Mouse (Mus musculus): ENCODE results near the gene Ovgp1. TPM values are rescaled to one million over a fixed set of nuclear protein-coding genes. Genes with fewer than 3 reads are reported as not detected.

Gene Ovgp1
- polyA plus RNA-seq (2012; rRNA removed): 0.38 and 0.60 TPM in 2 replicates

- no peak for DNase-seq (ENCODE audit: low read depth, low spot score)
- 73% methylated on average over 3 of the region's 3 CpGs for WGBS
These were observed at the start of gene Ovgp1 for GRCm38 (mm10) chr3:105973411-105973810. Gene Ovgp1, plus strand, starts transcription at chr3:105973711.

- WGBS: 83% methylated on average over 9 of the region's 9 CpGs
These were observed 48.9 kb upstream of the Ovgp1 start for GRCm38 (mm10) chr3:105924616-105925015.

GRCm38 (mm10) chr3:105927561-105928194, 45.8 kb upstream of the Ovgp1 start:
- 69% methylated on average over 7 of the region's 7 CpGs for WGBS
- no peak for DNase-seq (ENCODE audit: low read depth, low spot score)

More at GRCm38 (mm10) chr3:105924616-105925015, 48.9 kb upstream of the Ovgp1 start:
- no peak for DNase-seq (ENCODE audit: low read depth, low spot score)

GRCm38 (mm10) chr3:105928195-105928569, 45.3 kb upstream of the Ovgp1 start:
- no peak for DNase-seq (ENCODE audit: low read depth, low spot score)
- 83% methylated on average over 3 of the region's 3 CpGs for WGBS

GRCm38 (mm10) chr3:105928781-105929180, 44.7 kb upstream of the Ovgp1 start:
- 72% methylated on average over 6 of the region's 6 CpGs for WGBS
- DNase-seq (ENCODE audit: low read depth, low spot score): no peak

DNA sequence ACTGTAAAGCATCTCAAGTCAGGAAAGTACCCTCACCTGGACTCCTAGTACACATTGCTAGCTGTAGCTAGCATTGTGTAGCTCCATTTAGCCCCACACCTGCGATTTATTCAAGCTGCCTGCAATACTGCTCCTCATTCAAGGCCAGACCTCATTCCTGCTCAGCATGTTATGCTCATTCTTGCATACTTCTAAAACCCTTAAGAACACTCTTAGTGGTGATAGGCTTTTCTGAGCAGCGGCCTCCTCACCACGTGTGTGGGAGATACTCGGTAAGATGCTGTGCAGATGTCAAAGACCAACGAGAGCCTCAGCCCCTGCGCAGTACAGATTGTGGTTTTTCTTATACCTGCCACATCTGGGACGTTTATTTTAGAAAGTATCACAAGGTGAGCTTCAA, 43.7 kb upstream of the Ovgp1 start:
- no peak for DNase-seq (ENCODE audit: low read depth, low spot score)
- 76% methylated on average over 7 of the region's 7 CpGs for WGBS

GRCm38 (mm10) chr3:105931095-105931494, 42.4 kb upstream of the Ovgp1 start:
- 99% methylated on average over 2 of the region's 2 CpGs for whole genome bisulfite sequencing

GRCm38 (mm10) chr3:105932240-105933071, 41.1 kb upstream of the Ovgp1 start, which contains the start of gene I830077J02Rik:
Gene I830077J02Rik, minus strand, starts transcription at chr3:105932664.
- 71% methylated on average over 8 of the region's 8 CpGs for WGBS
- DNase-seq (ENCODE audit: low read depth, low spot score): no peak

More at GRCm38 (mm10) chr3:105931095-105931494, 42.4 kb upstream of the Ovgp1 start:
- no peak for DNase-seq (ENCODE audit: low read depth, low spot score)

GRCm38 (mm10) chr3:105933926-105934325, 39.6 kb upstream of the Ovgp1 start:
- WGBS: 87% methylated on average over 6 of the region's 6 CpGs
- DNase-seq (ENCODE audit: low read depth, low spot score): no peak

- 50% methylated on average over 5 of the region's 5 CpGs for WGBS
- no peak for DNase-seq (ENCODE audit: low read depth, low spot score)
These were observed 38.5 kb upstream of the Ovgp1 start for GRCm38 (mm10) chr3:105935033-105935432.

DNA sequence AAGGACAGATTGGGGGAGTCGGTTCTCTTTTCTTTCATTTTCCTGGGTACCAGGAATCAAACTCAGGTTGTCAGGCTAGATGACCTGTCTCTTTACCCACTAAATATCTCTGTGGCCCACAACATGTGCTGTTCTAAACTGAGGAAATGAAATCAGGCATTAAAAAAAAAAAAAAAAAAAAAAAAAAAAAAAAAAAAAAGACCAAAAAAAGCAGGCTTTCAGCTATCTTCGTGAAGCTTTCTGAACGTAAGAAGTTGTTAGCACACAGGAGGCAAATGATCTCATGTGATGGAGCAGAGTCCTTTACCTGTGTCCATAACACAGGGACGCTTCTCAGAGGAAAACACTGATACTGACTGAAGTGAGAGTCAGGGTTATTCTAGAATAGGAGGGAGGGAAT, 37.4 kb upstream of the Ovgp1 start:
- DNase-seq (ENCODE audit: low read depth, low spot score): no peak
- WGBS: 83% methylated on average over 4 of the region's 4 CpGs

GRCm38 (mm10) chr3:105951348-105951747, 22.2 kb upstream of the Ovgp1 start:
- no peak for DNase-seq (ENCODE audit: low read depth, low spot score)
- 94% methylated on average over 7 of the region's 7 CpGs for WGBS

DNA sequence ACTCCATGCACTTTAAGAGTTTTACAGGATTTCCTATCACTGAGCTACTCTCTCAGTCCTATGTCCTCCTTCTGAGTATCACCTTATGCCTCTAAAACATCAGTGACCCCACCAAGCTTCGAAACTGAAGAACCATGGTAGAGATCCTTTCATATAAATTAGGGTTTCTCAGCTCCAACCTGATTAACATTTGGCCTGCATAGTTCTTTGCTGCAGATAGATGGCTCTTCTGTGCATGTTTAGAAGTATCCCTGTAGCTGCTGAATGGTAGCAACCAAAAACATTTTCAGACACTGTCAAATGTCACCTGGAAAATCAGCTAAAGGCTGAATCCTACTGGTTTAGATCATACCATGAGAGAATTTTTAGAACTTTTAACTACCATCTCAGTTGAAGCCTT, 16.3 kb upstream of the Ovgp1 start:
- 92% methylated on average over 1 of the region's 1 CpGs for WGBS

GRCm38 (mm10) chr3:105958204-105958603, 15.3 kb upstream of the Ovgp1 start:
- WGBS: 18% methylated on average over 5 of the region's 5 CpGs
- DNase-seq (ENCODE audit: low read depth, low spot score): no peak

More for the DNA sequence above, 16.3 kb upstream of the Ovgp1 start:
- no peak for DNase-seq (ENCODE audit: low read depth, low spot score)

DNA sequence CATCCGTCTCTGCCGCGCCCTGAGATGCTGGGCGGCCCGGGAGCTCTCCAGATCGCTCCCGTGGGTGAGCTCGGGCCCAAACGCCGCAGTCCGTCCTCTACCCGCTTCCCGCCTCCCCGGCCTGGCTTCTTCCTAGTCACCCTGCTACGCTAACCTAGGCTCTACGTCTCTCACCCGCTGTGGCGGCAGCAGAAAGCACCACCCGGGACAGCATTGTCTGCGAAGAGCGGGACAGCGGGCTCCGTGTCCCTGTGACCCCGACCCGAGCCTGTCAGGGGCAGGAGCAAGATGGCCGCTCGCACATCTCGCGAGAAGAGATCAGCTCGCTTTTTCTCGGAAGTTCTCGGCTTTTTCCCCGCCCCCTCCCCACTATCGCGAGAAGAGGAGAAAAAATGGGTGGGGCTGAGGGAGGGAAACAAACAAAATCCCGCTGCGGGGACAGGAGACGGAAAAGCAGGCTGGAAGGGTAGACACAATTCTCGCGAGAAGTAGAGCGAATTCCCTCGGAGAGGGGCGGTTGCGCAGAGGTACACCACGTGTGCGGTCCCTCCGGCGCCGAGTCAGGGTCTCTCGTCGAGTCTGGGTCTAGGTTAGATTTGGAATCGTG, 14.4 kb upstream of the Ovgp1 start, which contains the start of gene Wdr77:
Gene Wdr77, plus strand, starts transcription at position 396 of the 607 bp plus-strand sequence.
- WGBS: under 1% methylated on average over 52 of the region's 52 CpGs
- DNase-seq (ENCODE audit: low read depth, low spot score): peak; percentile 99

DNA sequence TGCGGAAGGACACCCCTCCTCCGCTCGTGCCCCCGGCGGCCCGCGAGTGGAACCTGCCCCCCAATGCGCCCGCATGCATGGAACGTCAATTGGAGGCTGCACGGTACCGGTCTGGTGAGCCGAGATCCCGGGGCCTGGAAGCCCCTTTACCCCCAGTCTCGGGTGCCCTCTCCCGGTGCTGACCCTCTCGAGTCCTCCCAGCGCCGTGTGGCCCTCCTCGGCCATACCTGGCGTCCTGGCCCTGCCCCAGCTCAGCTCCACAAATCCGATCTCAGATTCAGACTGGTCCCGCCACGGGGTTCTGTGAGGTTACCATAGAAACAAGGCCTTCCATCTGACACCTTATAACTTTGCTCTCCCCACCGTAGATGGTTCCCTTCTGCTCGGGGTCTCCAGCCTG, 13.9 kb upstream of the Ovgp1 start:
- DNase-seq (ENCODE audit: low read depth, low spot score): no peak
- under 1% methylated on average over 26 of the region's 26 CpGs for WGBS

GRCm38 (mm10) chr3:105959999-105960398, 13.5 kb upstream of the Ovgp1 start, which contains the start of gene Atp5f1:
Gene Atp5f1, minus strand, starts transcription at chr3:105960099.
- no peak for DNase-seq (ENCODE audit: low read depth, low spot score)
- WGBS: 2% methylated on average over 6 of the region's 6 CpGs

DNA sequence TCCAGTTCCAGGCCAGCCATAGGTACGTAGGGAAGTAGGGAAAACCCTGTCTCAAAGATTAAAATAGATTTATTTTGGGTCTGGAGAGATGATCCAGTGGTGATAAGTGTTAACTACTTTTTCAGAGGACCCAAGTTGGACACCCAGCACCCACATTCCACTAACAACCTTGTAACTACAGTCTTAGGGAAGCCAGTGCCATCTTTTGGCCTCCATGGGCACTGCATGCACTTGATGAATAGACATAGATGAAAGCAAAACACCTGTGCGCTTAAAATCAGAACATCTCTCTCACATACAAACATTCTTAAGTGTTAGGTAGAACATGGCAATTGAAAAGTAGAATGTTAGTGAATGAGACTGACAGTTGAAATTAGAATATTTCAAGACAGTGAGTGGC, 12.8 kb upstream of the Ovgp1 start:
- no peak for DNase-seq (ENCODE audit: low read depth, low spot score)
- 94% methylated on average over 2 of the region's 2 CpGs for WGBS

DNA sequence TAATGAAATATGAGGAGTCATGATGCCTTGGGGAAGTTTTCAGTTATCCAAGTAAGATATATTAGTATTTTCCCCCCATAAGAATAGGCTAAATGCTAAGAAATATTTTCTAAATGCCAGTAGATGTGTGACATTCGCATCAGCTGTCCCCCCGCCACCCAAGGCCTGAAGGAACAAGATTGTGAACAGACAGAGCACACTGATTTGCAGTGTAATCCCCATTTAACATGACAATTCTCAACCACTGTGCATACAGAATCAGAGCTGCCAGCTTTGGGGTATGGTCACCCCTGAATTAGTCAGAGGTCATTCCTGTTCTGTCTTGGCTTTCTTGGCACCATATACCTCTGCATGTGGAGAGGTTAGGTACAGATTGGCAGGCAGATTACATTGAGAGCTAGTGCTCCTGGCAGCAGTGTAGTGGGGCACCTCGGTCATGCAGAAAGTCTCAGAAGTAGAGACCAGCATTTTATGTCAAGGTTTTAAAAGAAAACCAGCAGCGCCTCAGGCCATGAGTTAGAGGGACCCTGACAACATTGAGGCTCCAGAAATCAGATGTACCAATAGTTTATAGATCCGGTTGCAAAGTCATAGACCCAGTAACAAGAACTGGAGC, 1.6 kb upstream of the Ovgp1 start:
- no peak for DNase-seq (ENCODE audit: low read depth, low spot score)
- 84% methylated on average over 5 of the region's 5 CpGs for WGBS

GRCm38 (mm10) chr3:105974174-105974573, 663 bp downstream of the Ovgp1 start:
- 87% methylated on average over 2 of the region's 2 CpGs for WGBS
- DNase-seq (ENCODE audit: low read depth, low spot score): no peak
